Mouse (Mus musculus) hindbrain, embryonic 11.5 days (tissue): ENCODE results near the gene Ksr2. TPM values are rescaled to one million over a fixed set of nuclear protein-coding genes. Genes with fewer than 3 reads are reported as not detected.

ENCODE experiments used
- ATAC-seq: fragments of 200-750 bp; cut with Nextera tagmentation; 2 replicates; pipeline ENCODE4 v1.8.0; 2017; ENCODE audit warnings: mild to moderate bottlenecking, moderate TSS enrichment, moderate library complexity; ENCODE audit not compliant: low FRiP score
- DNase-seq: peaks from one replicate; pipeline ENCODE4 v3.0.0-alpha.2; 2015; ENCODE audit warnings: low spot score
- H3K27ac ChIP-seq: fragments of 300-500 bp; sonication (generic); 2 replicates; pipeline ENCODE4 v1.5.1; 2014; ENCODE audit warnings: mild to moderate bottlenecking, low read depth, low read length
- H3K27me3 ChIP-seq: fragments of 300-500 bp; sonication (generic); 2 replicates; pipeline ENCODE4 v1.6.1; 2014; ENCODE audit warnings: mild to moderate bottlenecking, low read length, moderate library complexity, mixed read lengths; ENCODE audit not compliant: control insufficient read depth, insufficient read depth
- H3K36me3 ChIP-seq: fragments of 300-500 bp; sonication (generic); 2 replicates; pipeline ENCODE4 v1.6.1; 2014; ENCODE audit warnings: mild to moderate bottlenecking, low read length, moderate library complexity, mixed read lengths; ENCODE audit not compliant: control insufficient read depth, insufficient read depth
- H3K4me1 ChIP-seq: fragments of 300-500 bp; sonication (generic); replicated peaks from 2 replicates; pipeline ENCODE4 v1.6.1; 2014; ENCODE audit warnings: low read length, mixed read lengths; ENCODE audit not compliant: control insufficient read depth, insufficient read depth
- H3K4me2 ChIP-seq: fragments of 300-500 bp; sonication (generic); replicated peaks from 2 replicates; pipeline ENCODE4 v1.6.1; 2014; ENCODE audit warnings: mild to moderate bottlenecking, low read depth, low read length
- H3K4me3 ChIP-seq: fragments of 300-500 bp; sonication (generic); 2 replicates; pipeline ENCODE4 v1.5.1; 2014; ENCODE audit warnings: low read depth, low read length
- H3K9ac ChIP-seq: fragments of 300-500 bp; sonication (generic); 2 replicates; pipeline ENCODE4 v1.6.1; 2014; ENCODE audit warnings: low read depth, low read length
- H3K9me3 ChIP-seq: fragments of 300-500 bp; sonication (generic); 2 replicates; pipeline ENCODE4 v1.6.1; 2016; ENCODE audit warnings: low read length; ENCODE audit not compliant: control insufficient read depth
- WGBS: fragments of 180-500 bp; shearing (Covaris S2); extraction: QIAGEN DNeasy Blood & Tissue Kit; methylation state at CpG from one replicate; pipeline ENCODE4 v1.1.7; 2014; 5-methylcytosine and 5-hydroxymethylcytosine counted together
- polyA plus RNA-seq: library from polyadenylated mRNA; unstranded; fragments of >200 nt; fragmentation: Nextera tagmentation; extraction: Ambion mirVana; gene quantifications from 2 replicates; pipeline ENCODE4 v1.2.1, GENCODE M21; 2014

Ksr2 gene
- polyA plus RNA-seq, 1 experiment from 2014 or later = 2.9 TPM

GRCm38 (mm10) chr5:117687770-117688352 lies 274.1 kb downstream of the Ksr2 start:
- H3K9me3 ChIP-seq = no peaks in the 10 kb centered on the region
- ATAC-seq = no peak
- no peaks in the 10 kb centered on the region for H3K27me3 ChIP-seq
- no peak overlapping the region for H3K4me3 ChIP-seq
- H3K4me2 ChIP-seq = no peak overlapping the region
- DNase-seq = no peak
- no peak overlapping the region for H3K27ac ChIP-seq
- no peaks in the 10 kb centered on the region for H3K36me3 ChIP-seq
- 0 out of 2 replicates have a peak, but pooled peaks cover 2% of the 10 kb centered on the region for H3K4me1 ChIP-seq
- no peak overlapping the region for H3K9ac ChIP-seq
- 35% methylated on average over 4 of the region's 4 CpGs for WGBS

GRCm38 (mm10) chr5:117688738-117689137 lies 274.9 kb downstream of the Ksr2 start:
- Histone ChIP-seq H3K27me3 (no peaks in the 10 kb centered on the region), H3K27ac (no peak overlapping the region), H3K36me3 (no peaks in the 10 kb centered on the region), H3K4me1 (0 out of 2 replicates have a peak, but pooled peaks cover 2% of the 10 kb centered on the region), H3K4me3 (no peak overlapping the region), H3K9ac (no peak overlapping the region), H3K9me3 (no peaks in the 10 kb centered on the region), H3K4me2 (no peak overlapping the region)
- ATAC-seq = no peak
- DNase-seq = no peak
- 31% methylated on average over 3 of the region's 3 CpGs for WGBS

GRCm38 (mm10) chr5:117689840-117690239 lies 276.0 kb downstream of the Ksr2 start:
- no peak for ATAC-seq
- H3K4me2 ChIP-seq = no peak overlapping the region
- no peak overlapping the region for H3K9ac ChIP-seq
- H3K4me3 ChIP-seq = no peak overlapping the region
- DNase-seq = no peak
- 0 out of 2 replicates have a peak, but pooled peaks cover 2% of the 10 kb centered on the region for H3K4me1 ChIP-seq
- WGBS = 64% methylated on average over 8 of the region's 8 CpGs
- H3K36me3 ChIP-seq = no peaks in the 10 kb centered on the region
- no peak overlapping the region for H3K27ac ChIP-seq
- no peaks in the 10 kb centered on the region for H3K9me3 ChIP-seq
- H3K27me3 ChIP-seq = no peaks in the 10 kb centered on the region

GRCm38 (mm10) chr5:117691271-117691670 lies 277.5 kb downstream of the Ksr2 start:
- no peak overlapping the region for H3K4me2 ChIP-seq
- H3K9ac ChIP-seq = no peak overlapping the region
- no peak overlapping the region for H3K27ac ChIP-seq
- H3K27me3 ChIP-seq = no peaks in the 10 kb centered on the region
- H3K4me1 ChIP-seq = 0 out of 2 replicates have a peak, but pooled peaks cover 2% of the 10 kb centered on the region
- no peaks in the 10 kb centered on the region for H3K36me3 ChIP-seq
- H3K9me3 ChIP-seq = no peaks in the 10 kb centered on the region
- WGBS = 78% methylated on average over 7 of the region's 7 CpGs
- no peak overlapping the region for H3K4me3 ChIP-seq
- ATAC-seq (no peak), DNase-seq (no peak)

GRCm38 (mm10) chr5:117693557-117693956 lies 279.8 kb downstream of the Ksr2 start:
- no peak for DNase-seq
- 0 out of 2 replicates have a peak, but pooled peaks cover 2% of the 10 kb centered on the region for H3K4me1 ChIP-seq
- no peak overlapping the region for H3K27ac ChIP-seq
- H3K4me3 ChIP-seq = no peak overlapping the region
- no peaks in the 10 kb centered on the region for H3K9me3 ChIP-seq
- no peak overlapping the region for H3K9ac ChIP-seq
- H3K4me2 ChIP-seq = no peak overlapping the region
- H3K36me3 ChIP-seq = no peaks in the 10 kb centered on the region
- no peak for ATAC-seq
- H3K27me3 ChIP-seq = no peaks in the 10 kb centered on the region
- WGBS = 67% methylated on average over 3 of the region's 3 CpGs

DNA sequence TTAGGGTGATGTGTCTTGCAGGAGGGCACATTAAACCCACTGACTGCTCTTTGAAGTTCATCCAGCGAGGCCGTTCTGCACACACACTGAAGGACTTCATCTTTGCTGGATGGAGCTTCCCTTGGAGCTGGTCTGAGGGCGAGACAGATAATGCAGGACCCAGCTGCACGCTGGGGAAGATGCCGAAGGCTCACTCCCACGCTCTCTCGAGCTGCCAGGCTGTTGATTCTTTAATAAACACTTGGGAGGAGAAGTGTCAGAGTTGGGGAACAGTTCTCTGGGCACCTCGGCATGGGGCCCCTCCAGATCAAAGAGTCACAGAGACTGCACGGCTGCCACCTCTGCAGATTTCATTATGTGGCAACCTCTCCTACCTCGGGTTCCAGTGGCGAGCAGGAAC lies 280.8 kb downstream of the Ksr2 start:
- H3K4me3 ChIP-seq = no peak overlapping the region
- H3K4me2 ChIP-seq = no peak overlapping the region
- ATAC-seq (no peak), DNase-seq (no peak)
- 0 out of 2 replicates have a peak, but pooled peaks cover 2% of the 10 kb centered on the region for H3K4me1 ChIP-seq
- H3K36me3 ChIP-seq = no peaks in the 10 kb centered on the region
- 59% methylated on average over 11 of the region's 11 CpGs for WGBS
- H3K9me3 ChIP-seq = no peaks in the 10 kb centered on the region
- H3K9ac ChIP-seq = no peak overlapping the region
- no peak overlapping the region for H3K27ac ChIP-seq
- H3K27me3 ChIP-seq = no peaks in the 10 kb centered on the region

- Histone ChIP-seq H3K36me3 (no peaks in the 10 kb centered on the region), H3K4me1 (no peaks in the 10 kb centered on the region), H3K9me3 (no peaks in the 10 kb centered on the region), H3K9ac (no peak overlapping the region), H3K27me3 (no peaks in the 10 kb centered on the region), H3K4me3 (no peak overlapping the region), H3K4me2 (no peak overlapping the region), H3K27ac (no peak overlapping the region)
- WGBS = 87% methylated on average over 8 of the region's 8 CpGs
- ATAC-seq (no peak), DNase-seq (no peak)
These were observed 282.6 kb downstream of the Ksr2 start for GRCm38 (mm10) chr5:117696366-117696765.

- H3K4me1 ChIP-seq = no peaks in the 10 kb centered on the region
- no peak overlapping the region for H3K4me2 ChIP-seq
- H3K27ac ChIP-seq = no peak overlapping the region
- no peak overlapping the region for H3K4me3 ChIP-seq
- no peak overlapping the region for H3K9ac ChIP-seq
- ATAC-seq (no peak), DNase-seq (no peak)
- H3K36me3 ChIP-seq = no peaks in the 10 kb centered on the region
- WGBS = 66% methylated on average over 6 of the region's 6 CpGs
- H3K9me3 ChIP-seq = no peaks in the 10 kb centered on the region
- H3K27me3 ChIP-seq = no peaks in the 10 kb centered on the region
These were observed 283.8 kb downstream of the Ksr2 start for GRCm38 (mm10) chr5:117697589-117697988.

DNA sequence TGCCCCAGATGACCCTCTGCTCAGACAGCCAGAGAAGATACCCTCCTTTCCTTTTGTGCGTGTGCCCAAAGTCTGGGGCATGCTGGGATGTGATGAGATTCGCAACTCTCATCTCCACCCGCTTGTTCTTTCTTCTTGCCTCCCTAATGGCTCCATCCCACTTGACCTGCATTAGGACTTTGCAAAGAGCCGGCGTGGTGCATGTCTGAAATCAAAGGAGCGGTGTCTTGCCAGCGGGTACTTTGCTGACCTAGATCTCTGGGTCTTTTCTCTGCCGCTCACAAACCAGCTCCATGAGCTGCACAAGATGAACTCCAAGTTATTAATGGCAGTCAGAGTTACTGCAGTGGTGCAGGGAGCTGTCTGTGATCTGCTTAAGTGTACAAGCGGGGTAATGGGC lies 290.6 kb downstream of the Ksr2 start:
- Histone ChIP-seq H3K9ac (no peak overlapping the region), H3K4me1 (0 out of 2 replicates have a peak, but pooled peaks cover 5% of the 10 kb centered on the region), H3K9me3 (no peaks in the 10 kb centered on the region), H3K36me3 (no peaks in the 10 kb centered on the region), H3K27me3 (no peaks in the 10 kb centered on the region), H3K4me2 (no peak overlapping the region), H3K4me3 (no peak overlapping the region), H3K27ac (no peak overlapping the region)
- WGBS = 85% methylated on average over 9 of the region's 9 CpGs
- no peak for ATAC-seq
- no peak for DNase-seq
